Mouse (Mus musculus): ENCODE measurements around the gene Nppb. TPM values are rescaled to one million over a fixed set of nuclear protein-coding genes. Genes with fewer than 3 reads are reported as not detected.

Gene Nppb
- total and polyA plus RNA-seq, 2 experiments from 2014 or later, result not detected

GRCm38 (mm10) chr4:147938148-147939096 is 47.2 kb upstream of the Nppb start:
- Histone ChIP-seq H3K27ac (ENCODE audit: low read depth, low read length) (no peak overlapping the region), H3K36me3 (ENCODE audit: insufficient read depth, low read length) (peaks cover 5% of the 10 kb centered on the region; the same call in 1 of the 2 replicates), H3K4me3 (ENCODE audit: low read depth, low read length) (no peak overlapping the region), H3K4me2 (ENCODE audit: low read depth, low read length, poor library complexity, severe bottlenecking) (no peak overlapping the region), H3K4me1 (ENCODE audit: insufficient read depth, low read length) (peaks cover 8% of the 10 kb centered on the region; the same call in 1 of the 2 replicates), H3K9me3 (ENCODE audit: low read length) (no peaks in the 10 kb centered on the region), H3K9ac (replicated peaks; ENCODE audit: low read length, poor library complexity, severe bottlenecking) (no peak overlapping the region), H3K27me3 (ENCODE audit: insufficient read depth, low read length) (0 out of 2 replicates have a peak, but pooled peaks cover 2% of the 10 kb centered on the region)
- 69% methylated on average over 14 of the region's 14 CpGs for WGBS
- no peak for TF ChIP-seq CTCF (IDR thresholded peaks at IDR 0.05)
- ATAC-seq (ENCODE audit: low FRiP score) (no peak), DNase-seq (ENCODE audit: low spot score) (no peak)

GRCm38 (mm10) chr4:147940111-147940510 is 45.5 kb upstream of the Nppb start:
- Histone ChIP-seq H3K4me1 (ENCODE audit: insufficient read depth, low read length) (peaks cover 8% of the 10 kb centered on the region; the same call in 1 of the 2 replicates), H3K27me3 (ENCODE audit: insufficient read depth, low read length) (0 out of 2 replicates have a peak, but pooled peaks cover 2% of the 10 kb centered on the region), H3K9me3 (ENCODE audit: low read length) (no peaks in the 10 kb centered on the region), H3K4me2 (ENCODE audit: low read depth, low read length, poor library complexity, severe bottlenecking) (peak overlapping the region; percentile 99; the same call in 1 of the 2 replicates), H3K9ac (replicated peaks; ENCODE audit: low read length, poor library complexity, severe bottlenecking) (no peak overlapping the region), H3K27ac (ENCODE audit: low read depth, low read length) (0 out of 2 replicates have a peak overlapping the region, but pooled peaks have one; percentile 20), H3K4me3 (ENCODE audit: low read depth, low read length) (no peak overlapping the region), H3K36me3 (ENCODE audit: insufficient read depth, low read length) (peaks cover 17% of the 10 kb centered on the region)
- ATAC-seq (ENCODE audit: low FRiP score), result no peak
- no peak for TF ChIP-seq CTCF (IDR thresholded peaks at IDR 0.05)
- peak; percentile 52 for DNase-seq (ENCODE audit: low spot score)
- 43% methylated on average over 9 of the region's 9 CpGs for WGBS

- Histone ChIP-seq H3K4me2 (ENCODE audit: low read depth, low read length, poor library complexity, severe bottlenecking) (peak within 1 kb of the TSS; percentile 99), H3K9me3 (ENCODE audit: low read length) (no peaks in the 10 kb centered on the region), H3K4me1 (ENCODE audit: insufficient read depth, low read length) (peaks cover 8% of the 10 kb centered on the region; the same call in 1 of the 2 replicates), H3K4me3 (ENCODE audit: low read depth, low read length) (peak within 1 kb of the TSS; percentile 96), H3K27me3 (ENCODE audit: insufficient read depth, low read length) (0 out of 2 replicates have a peak, but pooled peaks cover 2% of the 10 kb centered on the region), H3K27ac (ENCODE audit: low read depth, low read length) (peak within 1 kb of the TSS; percentile 66), H3K36me3 (ENCODE audit: insufficient read depth, low read length) (peaks cover 22% of the 10 kb centered on the region), H3K9ac (replicated peaks; ENCODE audit: low read length, poor library complexity, severe bottlenecking) (peak within 1 kb of the TSS; percentile 80)
- WGBS, result 4% methylated on average over 15 of the region's 35 CpGs
- DNase-seq (ENCODE audit: low spot score) (peak; percentile 93), ATAC-seq (ENCODE audit: low FRiP score) (peak; percentile 61)
- 0 out of 2 replicates have a peak, but pooled peaks have one; percentile 3 for TF ChIP-seq CTCF (IDR thresholded peaks at IDR 0.05)
These were observed 45.0 kb upstream of the Nppb start, which contains the start of gene 2510039O18Rik for GRCm38 (mm10) chr4:147940576-147941044. Gene 2510039O18Rik (plus strand): TSS chr4:147940895.

GRCm38 (mm10) chr4:147941045-147942020 is 44.3 kb upstream of the Nppb start:
- no peak for TF ChIP-seq CTCF (IDR thresholded peaks at IDR 0.05)
- Histone ChIP-seq H3K9me3 (ENCODE audit: low read length) (no peaks in the 10 kb centered on the region), H3K9ac (replicated peaks; ENCODE audit: low read length, poor library complexity, severe bottlenecking) (peak overlapping the region; percentile 80), H3K4me3 (ENCODE audit: low read depth, low read length) (peak overlapping the region; percentile 96), H3K27me3 (ENCODE audit: insufficient read depth, low read length) (no peaks in the 10 kb centered on the region), H3K4me2 (ENCODE audit: low read depth, low read length, poor library complexity, severe bottlenecking) (peak overlapping the region; percentile 99), H3K36me3 (ENCODE audit: insufficient read depth, low read length) (peaks cover 28% of the 10 kb centered on the region), H3K27ac (ENCODE audit: low read depth, low read length) (peak overlapping the region; percentile 66), H3K4me1 (ENCODE audit: insufficient read depth, low read length) (peaks cover 8% of the 10 kb centered on the region; the same call in 1 of the 2 replicates)
- DNase-seq (ENCODE audit: low spot score) (no peak), ATAC-seq (ENCODE audit: low FRiP score) (peak; percentile 54)
- WGBS, result 9% methylated on average over 83 of the region's 88 CpGs

GRCm38 (mm10) chr4:147943005-147943404 is 42.6 kb upstream of the Nppb start:
- ATAC-seq (ENCODE audit: low FRiP score) (no peak), DNase-seq (ENCODE audit: low spot score) (no peak)
- TF ChIP-seq CTCF (IDR thresholded peaks at IDR 0.05), result no peak
- Histone ChIP-seq H3K9me3 (ENCODE audit: low read length) (no peaks in the 10 kb centered on the region), H3K9ac (replicated peaks; ENCODE audit: low read length, poor library complexity, severe bottlenecking) (no peak overlapping the region), H3K4me1 (ENCODE audit: insufficient read depth, low read length) (peaks cover 8% of the 10 kb centered on the region; the same call in 1 of the 2 replicates), H3K4me2 (ENCODE audit: low read depth, low read length, poor library complexity, severe bottlenecking) (no peak overlapping the region; the same call in 1 of the 2 replicates), H3K27me3 (ENCODE audit: insufficient read depth, low read length) (no peaks in the 10 kb centered on the region), H3K27ac (ENCODE audit: low read depth, low read length) (no peak overlapping the region), H3K4me3 (ENCODE audit: low read depth, low read length) (no peak overlapping the region), H3K36me3 (ENCODE audit: insufficient read depth, low read length) (peaks cover 41% of the 10 kb centered on the region)
- WGBS, result 95% methylated on average over 1 of the region's 1 CpGs
